Mouse (Mus musculus) bone marrow macrophage, adult 2 months (primary cell): ENCODE data around the gene 1700022I11Rik. TPM values are rescaled to one million over a fixed set of nuclear protein-coding genes. Genes with fewer than 3 reads are reported as not detected.

ENCODE experiments used
- H3K27ac ChIP-seq: 2 replicates; pipeline ENCODE4 v1.5.1; 2012; ENCODE audit warnings: low read depth, low read length; ENCODE audit not compliant: insufficient read depth
- H3K4me1 ChIP-seq: 2 replicates; pipeline ENCODE4 v1.6.1; 2012; ENCODE audit warnings: low read length; ENCODE audit not compliant: control insufficient read depth, insufficient read depth
- H3K4me3 ChIP-seq: 2 replicates; pipeline ENCODE4 v1.5.1; 2012; ENCODE audit warnings: mild to moderate bottlenecking, low read length, moderate library complexity; ENCODE audit not compliant: insufficient read depth
- CTCF ChIP-seq: IDR thresholded peaks from 2 replicates; pipeline ENCODE4 v1.5.1; 2012; ENCODE audit warnings: low read depth, mild to moderate bottlenecking, low read length, moderate library complexity
- POLR2A ChIP-seq: IDR thresholded peaks from 2 replicates; pipeline ENCODE4 v1.6.1; 2012; ENCODE audit warnings: mild to moderate bottlenecking, low read depth, low read length, borderline replicate concordance
- polyA plus RNA-seq: library from polyadenylated mRNA; stranded (reverse); fragments of >200 nt; gene quantifications from 2 replicates; pipeline ENCODE4 v1.2.4, GENCODE M21; 2012; ENCODE audit not compliant: missing spikeins, insufficient read depth, insufficient read length

1700022I11Rik gene
- not detected in 2 replicates for polyA plus RNA-seq

DNA sequence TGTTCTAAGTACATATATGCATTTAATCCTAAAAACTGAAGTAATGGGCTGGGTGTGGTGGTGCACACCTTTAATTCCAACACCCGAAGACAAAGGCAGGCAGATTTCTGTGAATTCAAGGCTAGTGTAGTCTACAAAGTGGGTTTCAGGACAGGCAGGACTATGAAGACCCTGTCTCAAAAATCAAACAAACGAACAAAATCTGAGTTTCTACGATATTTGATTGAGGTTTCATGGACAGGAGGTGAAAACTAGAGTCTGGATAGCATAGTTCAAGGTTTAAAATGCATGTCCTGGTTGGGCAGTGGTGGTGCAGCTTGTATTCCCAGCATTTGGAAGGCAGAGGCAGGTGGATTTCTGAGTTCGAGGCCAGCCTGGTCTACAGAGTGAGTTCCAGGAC is at the start of gene 1700022I11Rik:
Gene 1700022I11Rik (plus strand): TSS at position 301 of the 400 bp plus-strand sequence.
- Histone ChIP-seq H3K4me1 (peaks cover 24% of the 10 kb centered on the region), H3K4me3 (no peak within 1 kb of the TSS), H3K27ac (0 out of 2 replicates have a peak within 1 kb of the TSS, but pooled peaks have one; percentile 0)
- TF ChIP-seq POLR2A, result no peak
- no peak for TF ChIP-seq CTCF

DNA sequence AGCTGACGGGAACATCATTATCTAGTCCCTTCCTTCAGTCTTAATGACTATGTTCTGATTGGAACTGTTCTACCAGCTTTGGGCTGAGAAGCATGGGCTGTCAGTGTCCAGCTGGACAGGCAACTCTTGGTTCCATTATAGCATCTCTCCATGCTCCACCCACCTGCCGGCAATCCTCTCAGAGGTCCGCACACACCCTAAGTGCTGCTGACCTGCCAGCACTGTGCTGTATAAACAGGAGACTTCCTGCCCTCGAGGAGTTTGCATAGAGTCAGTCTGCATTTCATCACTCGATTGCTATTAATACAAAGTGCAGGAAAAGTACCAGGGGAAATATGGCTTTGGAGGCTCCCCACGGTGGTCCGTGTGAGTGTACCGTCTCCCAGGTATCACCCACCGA is 48.7 kb upstream of the 1700022I11Rik start:
- H3K4me1 ChIP-seq, result no peaks in the 10 kb centered on the region
- H3K4me3 ChIP-seq, result no peak overlapping the region
- TF ChIP-seq POLR2A, result no peak
- TF ChIP-seq CTCF, result no peak
- no peak overlapping the region for H3K27ac ChIP-seq

DNA sequence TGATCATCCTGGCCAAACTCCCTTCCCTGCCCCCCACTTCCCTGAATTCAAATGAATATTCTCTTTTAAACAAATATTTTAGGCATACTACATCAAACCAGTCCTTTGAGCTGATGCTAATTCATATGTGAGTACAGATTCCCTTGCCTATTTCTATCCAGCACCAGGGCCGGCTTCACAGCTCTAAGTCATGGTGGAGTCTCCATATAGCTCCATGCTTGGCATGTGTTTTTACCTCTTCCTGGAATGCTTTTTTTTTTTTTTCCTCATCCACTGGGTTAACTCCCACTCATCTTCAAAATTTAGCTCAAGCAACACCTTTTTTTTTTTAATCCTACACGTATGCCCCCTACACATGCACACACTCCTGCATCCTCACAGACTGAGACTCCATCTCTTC is 47.9 kb upstream of the 1700022I11Rik start:
- TF ChIP-seq POLR2A (no peak), CTCF (no peak)
- H3K4me3 ChIP-seq, result no peak overlapping the region

DNA sequence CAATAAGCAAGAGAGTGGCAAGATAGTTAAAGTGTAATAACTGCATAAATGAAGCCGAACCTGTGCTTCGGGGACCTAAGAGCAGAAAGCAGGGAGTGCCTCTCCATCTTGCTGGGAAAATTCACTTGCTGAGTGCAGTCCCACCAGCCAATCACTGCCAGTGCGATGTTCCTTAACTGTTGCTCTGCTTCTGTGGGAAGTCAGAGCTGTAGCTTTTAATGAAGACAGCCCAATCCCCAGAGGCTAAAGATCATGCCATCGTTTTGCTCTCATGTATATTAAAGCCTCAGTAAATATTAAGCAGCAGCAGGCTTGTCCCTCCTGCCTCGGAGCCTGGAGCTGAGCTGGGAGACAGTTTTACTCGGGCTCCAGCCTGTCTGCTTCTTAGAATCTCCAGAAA is 47.3 kb upstream of the 1700022I11Rik start:
- TF ChIP-seq POLR2A (no peak), CTCF (no peak)

More for the DNA sequence above, 47.9 kb upstream of the 1700022I11Rik start:
- H3K4me1 ChIP-seq, result no peaks in the 10 kb centered on the region
- H3K27ac ChIP-seq, result no peak overlapping the region

GRCm38 (mm10) chr4:42922461-42922860 is 46.9 kb upstream of the 1700022I11Rik start:
- no peak for TF ChIP-seq POLR2A
- no peak for TF ChIP-seq CTCF
- H3K4me3 ChIP-seq, result no peak overlapping the region
- H3K27ac ChIP-seq, result no peak overlapping the region
- no peaks in the 10 kb centered on the region for H3K4me1 ChIP-seq

More for the DNA sequence above, 47.3 kb upstream of the 1700022I11Rik start:
- no peak overlapping the region for H3K4me3 ChIP-seq
- no peaks in the 10 kb centered on the region for H3K4me1 ChIP-seq
- H3K27ac ChIP-seq, result no peak overlapping the region

DNA sequence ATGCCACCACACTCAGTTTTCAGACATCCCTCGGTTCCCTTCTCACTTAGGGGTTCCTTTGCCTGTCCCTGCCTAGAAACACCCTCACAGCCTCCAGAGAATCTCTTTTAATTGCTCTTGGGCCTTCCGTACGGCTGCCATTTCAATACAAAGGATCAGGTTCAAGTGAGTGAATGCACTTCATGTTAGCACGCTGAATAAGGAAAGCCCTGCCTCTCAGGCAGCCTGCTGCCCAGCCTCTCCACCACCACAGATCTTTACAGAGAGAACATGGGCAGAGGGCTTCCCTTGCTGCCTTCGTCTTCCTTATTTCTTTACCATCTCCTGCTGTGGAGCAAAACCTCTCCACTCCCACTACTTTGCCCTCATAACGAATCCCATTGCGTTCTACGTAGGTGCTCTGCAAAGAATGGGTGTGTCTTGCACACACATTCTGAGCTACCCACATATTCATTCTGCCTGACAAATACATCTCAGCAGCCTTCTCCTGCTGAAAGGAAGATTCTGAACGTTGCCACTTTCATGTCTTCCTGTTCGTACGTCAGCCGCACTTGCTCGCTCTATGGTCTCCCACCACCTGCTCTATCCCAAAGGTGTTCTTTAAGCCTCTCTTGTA is 45.2 kb upstream of the 1700022I11Rik start:
- no peak for TF ChIP-seq CTCF
- TF ChIP-seq POLR2A, result no peak
- Histone ChIP-seq H3K4me1 (no peaks in the 10 kb centered on the region), H3K4me3 (no peak overlapping the region), H3K27ac (no peak overlapping the region)

GRCm38 (mm10) chr4:42928209-42928608 is 41.2 kb upstream of the 1700022I11Rik start:
- no peaks in the 10 kb centered on the region for H3K4me1 ChIP-seq
- no peak overlapping the region for H3K4me3 ChIP-seq
- no peak for TF ChIP-seq POLR2A
- H3K27ac ChIP-seq, result no peak overlapping the region

GRCm38 (mm10) chr4:42928952-42929351 is 40.5 kb upstream of the 1700022I11Rik start:
- TF ChIP-seq POLR2A (no peak), CTCF (no peak)
- H3K4me1 ChIP-seq, result peaks cover 2% of the 10 kb centered on the region; the same call in 1 of the 2 replicates
- no peak overlapping the region for H3K4me3 ChIP-seq
- no peak overlapping the region for H3K27ac ChIP-seq

GRCm38 (mm10) chr4:42932229-42932969 is 37.0 kb upstream of the 1700022I11Rik start:
- Histone ChIP-seq H3K4me3 (no peak overlapping the region), H3K27ac (no peak overlapping the region), H3K4me1 (peaks cover 2% of the 10 kb centered on the region; the same call in 1 of the 2 replicates)
- TF ChIP-seq CTCF (no peak), POLR2A (no peak)

GRCm38 (mm10) chr4:42933630-42934029 is 35.8 kb upstream of the 1700022I11Rik start:
- H3K4me1 ChIP-seq, result peaks cover 2% of the 10 kb centered on the region; the same call in 1 of the 2 replicates
- H3K4me3 ChIP-seq, result no peak overlapping the region
- H3K27ac ChIP-seq, result no peak overlapping the region
- TF ChIP-seq POLR2A, result no peak
- TF ChIP-seq CTCF, result no peak
